Mouse (Mus musculus) A20 (cell line): ENCODE measurements around the gene Hist1h2bj.
A peak's percentile ranks its signal among the peaks of the same experiment; 100 is the strongest.

ENCODE experiments used
- DNase-seq: peaks from one replicate; pipeline ENCODE4 v3.0.0-alpha.2; 2011; ENCODE audit warnings: low read depth, low spot score

Gene Hist1h2bj

DNA sequence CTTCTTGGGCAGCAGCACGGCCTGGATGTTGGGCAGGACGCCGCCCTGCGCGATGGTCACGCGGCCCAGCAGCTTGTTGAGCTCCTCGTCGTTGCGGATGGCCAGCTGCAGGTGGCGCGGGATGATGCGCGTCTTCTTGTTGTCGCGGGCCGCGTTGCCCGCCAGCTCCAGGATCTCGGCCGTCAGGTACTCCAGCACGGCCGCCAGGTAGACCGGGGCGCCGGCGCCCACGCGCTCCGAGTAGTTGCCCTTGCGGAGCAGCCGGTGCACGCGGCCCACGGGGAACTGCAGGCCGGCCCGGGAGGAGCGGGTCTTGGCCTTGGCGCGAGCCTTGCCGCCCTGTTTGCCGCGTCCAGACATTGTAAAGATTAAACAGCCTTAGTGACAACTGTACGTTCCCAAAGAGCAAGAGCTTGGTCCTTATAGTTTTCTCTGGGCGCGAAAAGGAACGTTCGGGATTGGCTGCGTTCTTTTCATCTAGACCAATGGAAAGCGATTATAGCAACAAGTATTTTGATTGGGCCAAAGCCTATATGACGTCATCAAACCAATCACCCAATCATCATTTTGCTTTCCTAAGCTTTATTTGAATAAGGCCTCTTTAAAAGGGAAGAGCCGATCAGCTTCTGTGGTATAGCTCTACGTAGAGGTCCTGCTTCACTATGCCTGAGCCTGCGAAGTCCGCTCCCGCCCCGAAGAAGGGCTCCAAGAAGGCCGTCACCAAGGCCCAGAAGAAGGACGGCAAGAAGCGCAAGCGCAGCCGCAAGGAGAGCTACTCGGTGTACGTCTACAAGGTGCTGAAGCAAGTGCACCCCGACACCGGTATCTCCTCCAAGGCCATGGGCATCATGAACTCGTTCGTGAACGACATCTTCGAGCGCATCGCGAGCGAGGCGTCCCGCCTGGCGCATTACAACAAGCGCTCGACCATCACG lies at the start of gene Hist1h2bj, which contains the start of gene Hist1h2ag:
Gene Hist1h2bj, plus strand, starts transcription at position 647 of the 935 bp plus-strand sequence.
Gene Hist1h2ag, minus strand, starts transcription at position 377 of the 935 bp plus-strand sequence.
- DNase-seq: peak; percentile 98

DNA sequence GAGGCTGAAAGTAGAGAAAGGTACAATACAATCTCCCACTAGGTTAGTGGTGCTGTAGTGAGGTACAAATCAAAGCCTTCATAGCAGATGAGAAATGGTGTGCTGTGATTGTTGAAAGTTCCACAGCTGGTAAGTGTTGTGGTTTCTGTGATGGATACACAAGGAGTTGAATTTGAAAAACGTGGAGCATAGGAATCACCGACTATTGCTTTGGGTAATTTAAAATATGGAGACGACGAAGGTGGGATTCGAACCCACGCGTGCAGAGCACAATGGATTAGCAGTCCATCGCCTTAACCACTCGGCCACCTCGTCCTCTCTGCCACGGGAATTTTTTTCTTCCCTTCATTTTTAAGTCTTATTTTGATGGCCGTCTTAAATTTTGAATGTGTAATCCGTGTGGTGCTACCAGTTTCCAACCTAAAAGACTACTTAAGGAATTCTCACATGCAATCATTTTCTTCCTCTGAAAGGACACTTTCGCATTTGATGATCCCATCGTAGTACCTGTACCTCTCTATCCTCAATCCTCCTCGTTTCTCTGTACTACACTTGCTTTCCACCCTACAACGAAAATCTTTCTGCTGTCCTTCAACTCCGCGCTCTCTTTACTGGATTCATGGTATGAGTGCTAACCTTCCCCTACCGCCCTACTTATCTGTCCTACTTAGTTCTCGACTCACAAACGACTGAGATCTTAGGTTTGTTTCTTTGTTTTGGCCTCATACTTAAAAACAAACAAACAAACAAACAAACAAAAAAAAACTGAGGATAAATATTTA lies 48.9 kb upstream of the Hist1h2bj start:
- DNase-seq: peak; percentile 72

DNA sequence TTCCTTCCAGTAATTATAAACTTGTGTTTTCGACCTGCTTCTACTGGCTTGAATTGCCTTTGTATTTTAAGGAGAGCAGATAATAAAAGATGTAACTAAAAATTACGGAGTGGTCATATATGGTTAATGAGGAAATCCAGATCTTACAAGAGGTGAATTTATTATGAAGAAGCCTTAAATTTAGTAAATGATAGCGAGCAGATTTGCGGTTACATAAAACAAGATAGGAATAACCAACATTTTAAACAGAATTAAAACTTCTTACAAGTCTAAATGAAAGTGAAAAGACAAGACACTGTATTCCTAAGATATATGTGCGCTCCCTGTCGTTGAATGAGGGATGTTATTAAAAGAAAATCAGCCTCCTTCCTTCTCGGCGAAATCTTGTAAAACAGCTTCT lies 48.1 kb upstream of the Hist1h2bj start:
- no peak for DNase-seq

DNA sequence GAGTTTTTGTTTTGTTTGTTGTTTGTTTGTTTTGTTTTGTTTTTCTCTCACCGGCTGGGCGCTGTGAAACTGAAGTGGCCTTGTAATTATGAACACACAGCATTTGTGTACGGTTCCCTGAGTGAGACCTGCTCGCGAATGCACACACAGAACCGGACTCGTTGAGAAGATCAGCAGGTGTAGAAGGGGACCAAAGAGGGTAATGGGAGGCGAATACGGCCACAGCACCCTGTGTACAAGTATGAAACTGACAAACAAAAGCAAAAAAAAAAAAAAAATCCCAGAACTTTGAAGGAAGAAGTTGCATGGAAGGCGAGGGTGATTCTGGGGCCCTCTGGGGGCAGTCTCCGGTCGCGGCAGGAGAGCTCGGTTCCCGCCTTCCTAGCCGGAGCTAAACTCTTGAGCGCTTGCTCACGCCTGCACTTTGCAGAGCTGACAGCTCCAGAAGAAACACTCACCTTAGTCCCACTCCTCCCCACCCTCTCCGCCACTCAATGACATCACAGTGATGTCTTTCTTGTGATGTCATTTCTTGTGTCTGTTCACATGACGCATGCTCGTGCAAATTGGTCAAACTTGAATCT lies 47.6 kb upstream of the Hist1h2bj start:
- peak; percentile 86 for DNase-seq

DNA sequence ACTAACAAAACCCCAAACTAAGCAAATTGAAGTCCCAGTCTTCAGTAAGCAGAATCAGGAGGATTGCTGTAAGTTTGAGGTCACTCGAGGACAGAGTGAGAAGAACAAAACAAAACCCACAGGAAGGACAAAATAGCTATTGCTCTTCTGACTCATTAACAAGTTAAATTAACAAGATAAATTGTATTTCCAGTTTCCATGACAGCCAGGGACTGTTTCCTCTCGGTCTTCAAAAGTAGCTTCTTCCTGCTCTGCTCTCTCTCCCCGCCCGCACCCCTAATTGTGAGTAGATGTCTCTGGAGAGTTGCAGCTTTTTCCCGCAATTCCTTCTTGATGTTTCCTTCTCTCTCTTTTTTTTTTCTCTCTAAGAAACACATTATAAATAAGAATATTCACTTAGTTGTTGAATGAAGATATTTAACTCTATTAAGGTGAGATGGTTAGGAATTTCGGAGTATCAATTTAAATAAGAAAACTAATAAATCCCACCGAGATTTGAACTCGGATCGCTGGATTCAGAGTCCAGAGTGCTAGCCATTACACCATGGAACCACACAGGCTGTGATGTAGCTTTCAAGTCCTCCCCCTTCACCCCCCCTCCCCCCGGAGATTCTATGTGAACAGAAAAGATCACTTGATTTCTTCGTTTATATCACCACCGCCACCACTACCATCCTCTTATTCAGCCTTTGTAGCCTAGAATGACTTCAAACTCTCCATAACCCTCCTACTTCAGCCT lies 46.7 kb upstream of the Hist1h2bj start:
- DNase-seq: peak; percentile 79

DNA sequence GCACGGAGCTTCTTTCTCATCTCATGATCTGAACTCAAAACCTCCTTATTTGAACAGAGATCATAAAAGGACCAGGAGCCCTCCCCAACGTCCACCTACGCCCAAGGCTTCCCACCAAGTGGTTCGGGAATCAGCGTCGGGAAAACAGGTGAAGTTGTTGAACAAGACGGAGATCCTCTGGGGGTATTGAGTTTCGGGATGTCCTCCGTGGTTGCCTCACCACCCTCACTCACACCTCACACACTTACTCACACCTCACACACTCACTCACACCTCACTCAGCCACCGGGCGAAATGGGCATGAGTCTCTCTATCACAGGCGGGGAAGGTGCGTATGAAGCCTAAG lies 46.2 kb upstream of the Hist1h2bj start:
- no peak for DNase-seq

DNA sequence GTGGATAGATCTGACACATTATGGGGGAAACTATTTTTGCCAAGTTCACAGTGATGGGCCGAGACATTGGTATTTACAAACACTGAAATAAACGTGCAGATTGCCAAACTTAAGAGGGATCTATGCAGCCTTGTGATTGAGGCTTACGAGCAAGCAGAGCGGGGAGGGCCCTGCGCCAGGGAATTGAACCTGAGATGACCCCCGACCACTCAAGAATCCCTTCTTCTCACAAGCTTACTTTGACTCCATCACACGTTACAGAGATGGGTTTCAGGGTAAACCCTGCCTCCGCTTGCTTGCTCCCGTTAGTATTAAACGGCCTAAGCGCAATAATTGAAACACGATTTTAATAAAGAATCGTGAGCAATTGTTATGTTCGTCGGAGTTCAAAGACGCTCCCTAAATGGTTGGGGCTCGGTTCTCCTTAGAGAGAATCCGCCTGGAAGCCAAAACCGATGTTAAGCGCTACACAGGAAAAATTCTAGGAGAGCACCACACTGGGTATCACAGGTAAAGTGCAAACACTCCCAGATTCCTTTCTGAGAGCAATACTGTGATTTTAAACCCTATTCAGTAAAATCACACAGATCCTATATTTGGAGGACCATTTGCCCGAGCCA lies 45.7 kb upstream of the Hist1h2bj start:
- no peak for DNase-seq

DNA sequence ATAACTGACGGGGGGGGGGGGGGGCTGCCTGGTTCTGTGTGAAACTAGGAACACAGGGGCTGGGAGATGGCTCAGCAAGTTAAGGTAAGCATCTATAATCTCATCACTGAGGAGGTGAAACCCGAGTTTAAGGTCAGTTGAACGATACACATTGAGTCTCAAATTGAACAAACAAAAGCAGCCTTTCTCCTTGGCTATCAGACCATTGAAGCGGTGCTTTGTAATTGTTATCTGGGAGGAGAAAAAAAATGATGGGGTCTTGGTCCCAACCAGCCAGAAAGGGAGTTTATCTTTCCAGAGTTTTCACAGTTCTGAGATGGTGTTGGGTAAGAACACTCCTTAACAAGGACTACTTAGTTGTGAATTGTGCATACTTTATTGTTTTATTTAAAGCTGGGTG lies 45.2 kb upstream of the Hist1h2bj start:
- no peak for DNase-seq

DNA sequence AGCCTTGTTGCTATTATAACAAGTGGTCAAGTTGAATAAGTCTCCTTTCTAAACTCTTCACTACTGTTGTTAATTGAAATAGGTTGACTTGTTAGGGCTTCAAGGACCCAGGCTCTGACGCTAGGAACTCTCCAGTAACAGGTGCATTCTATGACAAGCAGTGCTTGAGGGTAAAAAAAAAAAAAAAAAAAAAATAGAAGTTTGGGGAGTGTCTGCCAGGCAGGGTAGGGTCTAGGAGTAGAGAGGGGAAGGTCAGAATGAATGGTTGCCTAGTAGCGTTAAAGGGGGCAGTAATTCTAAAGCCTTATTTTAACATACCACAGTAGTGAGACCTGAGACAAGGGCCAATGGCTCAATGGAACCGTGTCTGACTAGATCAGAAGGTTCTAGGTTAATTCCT lies 44.6 kb upstream of the Hist1h2bj start:
- no peak for DNase-seq

DNA sequence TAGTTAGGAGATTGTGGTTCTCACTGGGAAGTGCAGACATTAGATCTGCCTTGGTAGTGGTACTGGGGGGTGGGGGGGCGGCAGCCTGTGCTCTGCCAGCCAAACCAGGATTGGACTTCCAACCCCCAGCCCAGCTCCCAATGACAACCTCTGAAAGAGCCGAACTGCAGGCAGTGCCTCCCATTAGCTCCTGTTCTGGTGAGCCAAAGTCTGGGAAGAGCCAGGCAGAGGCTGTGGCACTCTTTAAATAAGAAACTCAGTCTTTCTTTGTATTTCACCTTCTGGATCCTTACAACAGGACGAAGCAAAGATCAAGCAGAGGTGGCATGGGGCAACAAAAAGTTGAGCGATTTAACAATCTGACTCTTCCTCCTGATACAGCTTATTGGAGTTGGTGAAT lies 43.9 kb upstream of the Hist1h2bj start:
- DNase-seq: no peak

DNA sequence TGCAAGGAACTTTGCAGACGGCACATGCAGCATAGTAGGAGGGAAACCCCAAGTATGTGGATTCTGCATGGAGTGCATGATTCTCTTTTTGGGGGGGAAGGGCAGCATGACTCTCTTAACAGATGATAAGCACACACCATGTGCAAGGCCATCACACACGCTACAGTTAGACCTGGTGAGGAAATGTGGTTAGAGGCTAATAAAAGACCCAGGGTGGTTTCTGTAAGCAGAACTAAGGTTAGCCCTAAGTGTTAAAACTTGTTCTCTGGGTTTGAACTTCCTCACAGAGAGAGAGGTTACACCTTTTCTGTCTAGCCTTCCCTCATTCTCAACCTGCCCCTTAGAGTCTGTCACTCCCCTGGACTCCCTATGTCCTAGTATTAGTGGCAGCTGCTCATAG lies 41.7 kb upstream of the Hist1h2bj start:
- DNase-seq: no peak

DNA sequence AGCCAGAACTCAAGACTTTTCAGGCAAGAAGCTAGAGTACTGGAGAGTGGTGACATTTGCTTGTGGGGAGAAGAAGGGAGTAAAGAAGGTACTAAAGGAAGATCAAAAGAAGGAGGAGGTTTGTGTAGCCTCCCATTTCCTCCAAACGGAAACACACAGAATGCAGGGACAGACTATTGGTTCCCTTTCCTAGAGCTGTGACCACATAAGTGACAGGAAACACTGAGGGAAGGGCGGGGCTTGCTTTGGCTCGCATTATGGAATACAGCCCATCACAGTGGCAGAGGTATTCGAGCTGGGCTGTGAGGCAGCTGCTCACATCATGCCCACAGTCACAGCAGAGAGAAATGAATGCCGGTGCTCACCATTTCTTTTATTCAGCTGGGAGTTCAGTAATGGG lies 41.2 kb upstream of the Hist1h2bj start:
- no peak for DNase-seq

DNA sequence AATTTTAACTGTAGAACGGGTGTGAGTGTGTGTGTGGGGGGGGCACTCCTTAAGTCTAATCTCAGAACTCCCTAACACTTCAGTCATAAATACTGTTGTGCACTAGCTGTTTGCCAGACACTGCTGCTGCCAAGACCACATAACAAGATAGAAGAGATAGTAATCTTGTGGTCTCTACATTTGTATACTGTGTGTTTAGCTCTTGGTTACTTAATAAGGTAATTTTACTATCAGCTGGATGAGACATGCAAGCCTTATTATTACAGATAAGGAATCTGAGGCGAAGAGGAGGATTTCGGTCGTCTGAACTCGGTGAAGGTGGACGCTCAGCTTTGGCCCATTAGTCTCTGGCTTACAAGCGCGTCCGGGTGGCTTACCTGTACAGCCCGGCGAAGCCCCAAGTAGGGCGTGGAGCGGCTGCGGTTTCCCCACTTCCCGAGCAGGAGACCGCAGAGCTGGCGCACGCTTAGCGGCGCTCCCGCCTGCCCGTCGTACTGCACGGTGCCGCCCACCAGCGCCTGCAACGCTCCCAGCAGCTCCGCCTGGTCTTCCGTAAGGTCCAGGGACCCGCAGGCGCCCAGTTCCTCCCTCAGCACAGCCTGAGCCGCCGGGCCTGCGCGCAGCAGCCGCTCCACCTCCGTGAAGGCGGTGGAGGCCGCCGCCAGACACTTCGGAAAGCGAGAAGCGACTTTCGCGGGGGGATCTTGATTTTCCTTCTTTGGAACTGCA lies 37.2 kb upstream of the Hist1h2bj start:
- peak; percentile 88 for DNase-seq

DNA sequence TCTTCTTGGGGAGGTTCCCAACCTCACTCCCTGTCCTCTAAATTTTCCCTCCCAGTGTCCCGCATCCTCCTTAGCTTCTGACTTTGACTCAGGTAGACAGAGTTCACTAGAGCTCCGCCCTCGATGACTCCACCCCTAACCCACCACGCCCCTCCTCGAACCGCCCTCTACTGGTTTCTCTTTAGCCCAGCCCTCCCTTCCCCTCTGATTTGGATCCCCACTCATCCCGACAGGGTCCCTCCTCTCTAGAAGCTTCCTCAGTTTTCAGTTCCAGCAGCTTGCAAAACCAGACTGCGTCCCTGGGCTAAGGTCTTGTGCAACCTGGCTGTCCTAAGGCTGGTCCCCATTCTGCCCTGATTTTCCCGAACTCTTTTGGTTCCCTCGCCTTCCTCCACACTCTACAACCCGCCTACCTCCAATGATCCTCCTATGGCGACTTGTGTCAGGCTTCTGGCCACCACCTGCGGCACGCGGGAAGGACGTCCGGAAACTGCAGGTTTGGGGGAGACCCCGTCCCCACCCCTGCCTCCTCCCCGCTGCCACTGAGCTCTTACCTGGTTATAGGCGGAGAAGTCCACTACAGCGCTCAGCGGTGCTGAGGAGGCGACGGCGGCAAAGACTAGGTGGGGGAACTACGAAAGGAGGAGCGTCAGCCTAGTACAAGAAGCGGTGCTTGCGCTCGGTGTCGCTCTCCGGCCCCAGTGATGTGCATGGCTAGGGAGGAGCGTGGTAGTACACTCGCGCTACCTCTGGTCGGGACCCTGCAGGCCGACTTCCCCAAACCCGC lies 36.5 kb upstream of the Hist1h2bj start:
- DNase-seq: peak; percentile 92

DNA sequence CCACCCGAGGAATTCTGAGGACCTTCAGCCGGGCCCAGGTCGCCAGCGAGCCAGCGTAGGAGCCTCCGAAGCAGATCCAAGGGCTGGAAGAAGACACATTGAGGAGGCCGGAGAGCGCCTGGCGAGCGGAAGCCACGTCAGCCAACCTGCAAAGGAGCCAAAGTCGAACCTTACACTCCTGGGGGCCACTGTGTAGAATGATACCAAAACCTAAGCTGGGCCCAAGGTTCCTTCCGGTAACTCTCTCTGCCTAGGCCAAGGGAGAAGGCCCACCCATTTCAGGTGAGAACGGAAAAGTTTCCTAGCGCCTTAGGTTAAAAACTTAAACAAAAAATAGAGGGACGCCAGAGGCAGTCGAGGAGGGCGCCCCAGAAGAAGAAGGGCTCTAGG lies 35.9 kb upstream of the Hist1h2bj start:
- no peak for DNase-seq

DNA sequence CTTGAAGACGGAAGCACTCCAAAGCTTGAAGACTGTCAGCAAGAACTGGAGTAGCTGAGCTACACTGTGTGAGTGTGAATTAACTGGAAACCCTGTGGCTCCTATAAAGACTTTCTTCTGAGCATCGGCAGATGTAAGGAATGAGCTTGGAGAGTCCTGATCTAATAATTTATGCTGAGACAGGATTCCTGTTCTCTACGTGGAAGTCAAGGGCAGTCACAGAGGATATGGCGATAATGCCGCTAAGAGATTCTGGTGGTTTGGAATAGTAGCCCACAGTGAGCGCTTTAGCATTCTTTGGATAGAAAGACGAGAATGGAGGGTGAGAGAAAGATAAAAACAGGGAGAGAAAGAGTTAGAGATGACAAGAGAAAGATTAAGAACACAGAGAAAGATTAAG lies 35.1 kb upstream of the Hist1h2bj start:
- no peak for DNase-seq

DNA sequence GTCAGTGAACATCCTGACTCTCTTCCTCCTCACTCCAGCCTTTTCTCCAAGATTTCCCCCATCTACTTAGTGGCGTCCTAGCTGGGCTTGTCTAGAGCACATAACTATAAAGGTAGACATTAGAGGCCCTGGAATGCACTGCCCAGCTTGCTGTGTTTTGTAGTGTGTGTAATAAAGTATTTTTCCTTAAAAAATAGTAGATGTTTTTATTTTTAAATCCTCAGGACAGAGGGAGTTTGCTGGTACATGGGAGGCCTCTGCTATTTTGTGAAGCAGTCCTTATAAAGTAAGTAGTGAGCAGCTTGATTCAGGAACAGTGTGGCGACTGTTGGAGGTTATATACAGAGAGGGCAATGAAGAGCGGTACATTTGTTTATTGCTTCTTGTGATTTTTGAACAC lies 34.3 kb upstream of the Hist1h2bj start:
- no peak for DNase-seq

DNA sequence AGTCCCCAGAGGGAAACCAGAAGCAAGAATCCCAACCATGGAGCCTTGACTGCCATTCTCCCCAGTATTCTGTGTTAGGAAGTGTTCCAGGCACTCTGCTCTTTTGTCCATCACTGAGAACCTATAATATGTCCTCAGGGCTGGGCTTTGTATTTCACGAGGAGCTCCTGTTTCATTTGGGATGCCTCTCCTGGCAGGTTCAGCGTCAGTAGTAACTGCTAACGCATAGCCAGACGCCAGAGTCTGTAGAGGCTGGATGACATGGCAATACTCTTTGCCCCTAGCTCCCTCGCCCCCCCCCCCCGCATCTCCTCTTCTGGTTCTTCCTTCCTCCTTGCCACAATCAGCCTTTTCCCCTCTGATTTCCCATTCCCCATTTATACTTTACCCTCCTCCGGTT lies 33.4 kb upstream of the Hist1h2bj start, which contains the start of gene Prss16:
Gene Prss16, minus strand, starts transcription at position 101 of the 400 bp plus-strand sequence.
- no peak for DNase-seq

DNA sequence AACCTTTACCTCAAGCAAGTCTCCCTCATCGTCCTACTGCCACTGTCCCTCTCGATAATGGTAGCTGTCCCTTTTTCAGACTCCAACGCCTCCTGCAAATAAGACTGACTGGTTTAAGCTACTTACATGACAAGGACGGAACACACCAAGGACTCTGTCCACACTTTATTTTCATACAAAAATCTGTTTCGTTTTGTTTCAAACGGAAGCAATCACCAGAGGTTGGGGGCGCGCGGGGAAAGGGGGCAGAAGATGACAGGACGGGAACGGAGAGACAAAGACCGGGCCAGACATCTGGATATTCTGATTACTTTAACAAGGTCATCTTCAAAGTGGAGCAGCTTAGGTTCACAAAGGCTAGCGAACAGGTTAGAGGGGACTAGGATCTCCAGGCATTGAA lies 29.3 kb upstream of the Hist1h2bj start:
- DNase-seq: no peak

DNA sequence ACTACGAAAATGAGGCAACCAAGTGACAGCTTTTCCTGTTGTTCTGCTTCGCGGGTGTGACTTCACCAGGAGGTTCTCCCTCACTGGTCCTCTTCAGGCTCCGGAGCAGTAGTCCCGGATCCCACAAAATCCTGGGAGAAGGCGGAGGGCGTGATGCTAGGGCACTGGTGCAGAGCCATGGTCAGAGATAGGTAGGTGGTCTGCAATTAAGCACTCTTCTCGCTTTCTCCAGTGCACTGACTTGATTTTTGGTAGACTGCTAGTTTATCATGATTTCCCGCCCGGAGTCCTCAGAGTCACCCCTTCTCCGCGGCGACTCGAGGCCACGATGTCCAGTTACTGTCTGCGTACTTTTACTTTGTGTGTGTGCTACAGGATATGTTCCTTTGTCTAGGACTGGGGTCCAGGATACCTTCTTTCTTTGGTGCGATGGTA lies 28.6 kb upstream of the Hist1h2bj start:
- DNase-seq: no peak
